12 mouse cellular contexts compared by ENCODE assay signal in the genomic region with DNA sequence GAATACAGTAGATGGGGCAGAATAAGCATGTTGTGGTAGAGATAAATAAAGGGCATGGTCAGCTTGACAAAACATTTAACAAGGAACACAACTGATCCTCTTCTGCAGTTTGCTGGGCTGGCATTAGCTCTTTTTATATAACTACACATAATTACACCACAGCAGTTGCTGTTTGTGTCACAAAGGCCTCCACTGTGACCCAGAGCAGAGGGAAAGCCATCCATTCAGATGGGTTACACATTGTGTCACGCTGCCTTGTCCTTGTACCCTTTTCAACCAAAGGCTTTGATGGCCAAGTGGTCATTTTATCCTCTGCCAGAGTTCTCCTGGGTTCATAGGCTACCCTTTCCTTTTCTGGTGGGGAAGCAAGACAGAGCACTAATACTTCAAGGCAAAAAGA.
"Had no signal": no experiment of that assay in that cellular context is flagged by ENCODE, and none has a peak within 500 bp of the region (broad histone marks: within the 10 kb centered on the region; RNA-seq: fewer than 3 reads in every experiment).

No protein-coding gene starts in this region.

- H3K4me2 ChIP-seq: limb, embryonic 15.5 days; liver, embryonic 12.5 days; lung, embryonic 14.5 days; midbrain, embryonic 13.5 days; neural tube, embryonic 12.5 days had no signal

- ATAC-seq: liver, embryonic 12.5 days; midbrain, embryonic 13.5 days had no signal

- DNase-seq: kidney, postnatal 25 days; layer of hippocampus, adult 9-11 months; layer of hippocampus, postnatal 36 days; right cerebral cortex, adult 18-20 months; right cerebral cortex, postnatal 25 days; thymus, postnatal 36 days had no signal

- H3K4me3 ChIP-seq: limb, embryonic 15.5 days; liver, embryonic 12.5 days; midbrain, embryonic 13.5 days; myocyte; neural tube, embryonic 12.5 days had no signal

- H3K27me3 ChIP-seq: limb, embryonic 15.5 days; liver, embryonic 12.5 days; midbrain, embryonic 13.5 days; neural tube, embryonic 12.5 days had no signal

- H3K9me3 ChIP-seq: limb, embryonic 15.5 days; liver, embryonic 12.5 days; midbrain, embryonic 13.5 days; neural tube, embryonic 12.5 days had no signal

- H3K4me1 ChIP-seq: limb, embryonic 15.5 days; liver, embryonic 12.5 days; midbrain, embryonic 13.5 days; neural tube, embryonic 12.5 days had no signal

- H3K9ac ChIP-seq: limb, embryonic 15.5 days; liver, embryonic 12.5 days; lung, embryonic 14.5 days; midbrain, embryonic 13.5 days; neural tube, embryonic 12.5 days had no signal

- H3K27ac ChIP-seq: limb, embryonic 15.5 days; liver, embryonic 12.5 days; midbrain, embryonic 13.5 days; neural tube, embryonic 12.5 days had no signal

- H3K36me3 ChIP-seq: limb, embryonic 15.5 days; liver, embryonic 12.5 days; midbrain, embryonic 13.5 days; neural tube, embryonic 12.5 days had no signal
